Mouse (Mus musculus): ENCODE results near the gene Taldo1. TPM values are rescaled to one million over a fixed set of nuclear protein-coding genes. Genes with fewer than 3 reads are reported as not detected.
"Not testable (repeated sequence)": the region's sequence is repeated elsewhere in the genome, so short reads cannot be mapped to it uniquely, and the experiment has no call there.

Gene Taldo1
- polyA plus RNA-seq, 1 experiment from 2014 or later, result 280 TPM

GRCm38 (mm10) chr7:141437178-141438120 lies 45.5 kb downstream of the Taldo1 start, which contains the start of gene Slc25a22:
TSS of gene Slc25a22 (minus strand) at chr7:141437892.
- 5% methylated on average over 53 of the region's 53 CpGs for WGBS
- Histone ChIP-seq H3K27me3 (no peaks in the 10 kb centered on the region), H3K27ac (peak within 1 kb of the TSS; percentile 48; the same call in 1 of the 2 replicates), H3K36me3 (peaks cover 59% of the 10 kb centered on the region), H3K4me2 (replicated peaks) (peak within 1 kb of the TSS; percentile 90), H3K9me3 (no peaks in the 10 kb centered on the region), H3K4me1 (peaks cover 53% of the 10 kb centered on the region), H3K4me3 (peak within 1 kb of the TSS; percentile 61), H3K9ac (peak within 1 kb of the TSS; percentile 85)
- ATAC-seq (ENCODE audit: low FRiP score, low read depth), result peak; percentile 82

GRCm38 (mm10) chr7:141438201-141438968 lies 46.4 kb downstream of the Taldo1 start:
- H3K4me1 ChIP-seq, result peaks cover 60% of the 10 kb centered on the region
- H3K27ac ChIP-seq, result no peak overlapping the region
- WGBS, result 91% methylated on average over 12 of the region's 12 CpGs
- peak overlapping the region; percentile 35; the same call in 1 of the 2 replicates for H3K9ac ChIP-seq
- no peaks in the 10 kb centered on the region for H3K9me3 ChIP-seq
- H3K4me3 ChIP-seq, result no peak overlapping the region
- no peaks in the 10 kb centered on the region for H3K27me3 ChIP-seq
- H3K36me3 ChIP-seq, result peaks cover 50% of the 10 kb centered on the region
- no peak for ATAC-seq (ENCODE audit: low FRiP score, low read depth)
- H3K4me2 ChIP-seq (replicated peaks), result no peak overlapping the region

GRCm38 (mm10) chr7:141439140-141439679 lies 47.2 kb downstream of the Taldo1 start:
- Histone ChIP-seq H3K4me1 (peaks cover 57% of the 10 kb centered on the region), H3K27ac (no peak overlapping the region), H3K36me3 (peaks cover 44% of the 10 kb centered on the region), H3K4me2 (replicated peaks) (no peak overlapping the region), H3K27me3 (no peaks in the 10 kb centered on the region), H3K9me3 (no peaks in the 10 kb centered on the region), H3K4me3 (no peak overlapping the region), H3K9ac (0 out of 2 replicates have a peak overlapping the region, but pooled peaks have one; percentile 35)
- ATAC-seq (ENCODE audit: low FRiP score, low read depth), result no peak
- WGBS, result 91% methylated on average over 10 of the region's 10 CpGs

GRCm38 (mm10) chr7:141439811-141440210 lies 47.8 kb downstream of the Taldo1 start:
- WGBS, result 95% methylated on average over 11 of the region's 11 CpGs
- H3K4me1 ChIP-seq, result peaks cover 55% of the 10 kb centered on the region

GRCm38 (mm10) chr7:141440613-141441012 lies 48.6 kb downstream of the Taldo1 start:
- no peak overlapping the region for H3K27ac ChIP-seq
- WGBS, result 27% methylated on average over 6 of the region's 6 CpGs
- H3K9me3 ChIP-seq, result no peaks in the 10 kb centered on the region
- peaks cover 44% of the 10 kb centered on the region for H3K36me3 ChIP-seq
- no peak overlapping the region for H3K4me2 ChIP-seq (replicated peaks)
- H3K4me1 ChIP-seq, result peaks cover 47% of the 10 kb centered on the region
- no peak overlapping the region for H3K4me3 ChIP-seq
- H3K27me3 ChIP-seq, result no peaks in the 10 kb centered on the region
- no peak for ATAC-seq (ENCODE audit: low FRiP score, low read depth)
- H3K9ac ChIP-seq, result no peak overlapping the region

More at GRCm38 (mm10) chr7:141439811-141440210, 47.8 kb downstream of the Taldo1 start:
- H3K9ac ChIP-seq, result no peak overlapping the region
- H3K27ac ChIP-seq, result no peak overlapping the region
- H3K4me2 ChIP-seq (replicated peaks), result no peak overlapping the region
- ATAC-seq (ENCODE audit: low FRiP score, low read depth), result no peak
- H3K4me3 ChIP-seq, result no peak overlapping the region
- H3K36me3 ChIP-seq, result peaks cover 44% of the 10 kb centered on the region
- H3K9me3 ChIP-seq, result no peaks in the 10 kb centered on the region
- no peaks in the 10 kb centered on the region for H3K27me3 ChIP-seq

GRCm38 (mm10) chr7:141441460-141441859 lies 49.5 kb downstream of the Taldo1 start:
- WGBS, result 88% methylated on average over 9 of the region's 9 CpGs
- Histone ChIP-seq H3K4me3 (no peak overlapping the region), H3K27ac (no peak overlapping the region), H3K36me3 (peaks cover 44% of the 10 kb centered on the region), H3K4me2 (replicated peaks) (no peak overlapping the region), H3K9ac (peak overlapping the region; percentile 75; the same call in 1 of the 2 replicates), H3K9me3 (no peaks in the 10 kb centered on the region), H3K27me3 (no peaks in the 10 kb centered on the region), H3K4me1 (peaks cover 39% of the 10 kb centered on the region)
- no peak for ATAC-seq (ENCODE audit: low FRiP score, low read depth)

GRCm38 (mm10) chr7:141442199-141442598 lies 50.2 kb downstream of the Taldo1 start:
- Histone ChIP-seq H3K27me3 (no peaks in the 10 kb centered on the region), H3K27ac (no peak overlapping the region), H3K4me2 (replicated peaks) (peak overlapping the region; percentile 88), H3K36me3 (peaks cover 44% of the 10 kb centered on the region), H3K9me3 (no peaks in the 10 kb centered on the region), H3K4me3 (peak overlapping the region; percentile 52), H3K4me1 (peaks cover 32% of the 10 kb centered on the region), H3K9ac (peak overlapping the region; percentile 75)
- no peak for ATAC-seq (ENCODE audit: low FRiP score, low read depth)
- 92% methylated on average over 13 of the region's 13 CpGs for WGBS

- H3K9ac ChIP-seq, result peak overlapping the region; percentile 75
- 18% methylated on average over 12 of the region's 12 CpGs for WGBS
- no peak for ATAC-seq (ENCODE audit: low FRiP score, low read depth)
- H3K4me3 ChIP-seq, result peak overlapping the region; percentile 52
- H3K9me3 ChIP-seq, result no peaks in the 10 kb centered on the region
- peak overlapping the region; percentile 73 for H3K27ac ChIP-seq
- no peaks in the 10 kb centered on the region for H3K27me3 ChIP-seq
- H3K4me2 ChIP-seq (replicated peaks), result peak overlapping the region; percentile 88
- H3K4me1 ChIP-seq, result peaks cover 34% of the 10 kb centered on the region
- peaks cover 41% of the 10 kb centered on the region for H3K36me3 ChIP-seq
Observed at GRCm38 (mm10) chr7:141443081-141443821, 51.3 kb downstream of the Taldo1 start.

GRCm38 (mm10) chr7:141443828-141444237 lies 51.8 kb downstream of the Taldo1 start, which contains the start of gene Pidd1:
TSS of gene Pidd1 (minus strand) at chr7:141444025.
- ATAC-seq (ENCODE audit: low FRiP score, low read depth), result peak; percentile 33
- Histone ChIP-seq H3K4me2 (replicated peaks) (peak within 1 kb of the TSS; percentile 88), H3K36me3 (peaks cover 41% of the 10 kb centered on the region), H3K4me3 (peak within 1 kb of the TSS; percentile 52), H3K9ac (peak within 1 kb of the TSS; percentile 75), H3K27ac (peak within 1 kb of the TSS; percentile 73), H3K9me3 (no peaks in the 10 kb centered on the region), H3K27me3 (no peaks in the 10 kb centered on the region), H3K4me1 (peaks cover 40% of the 10 kb centered on the region)
- under 1% methylated on average over 25 of the region's 25 CpGs for WGBS

- not testable (repeated sequence) for H3K9me3 ChIP-seq; H3K27me3 ChIP-seq; H3K27ac ChIP-seq; ATAC-seq (ENCODE audit: low FRiP score, low read depth); H3K9ac ChIP-seq
- Histone ChIP-seq H3K4me3 (peak overlapping the region; percentile 87; the same call in 1 of the 2 replicates), H3K36me3 (peaks cover 41% of the 10 kb centered on the region), H3K4me1 (peaks cover 36% of the 10 kb centered on the region), H3K4me2 (replicated peaks) (0 out of 2 replicates have a peak overlapping the region, but pooled peaks have one; percentile 76)
- WGBS, result 83% methylated on average over 3 of the region's 3 CpGs
Observed at GRCm38 (mm10) chr7:141446374-141446773, 54.4 kb downstream of the Taldo1 start.
